Mouse (Mus musculus): ENCODE results near the gene Bmp7. TPM values are rescaled to one million over a fixed set of nuclear protein-coding genes. Genes with fewer than 3 reads are reported as not detected.

Gene Bmp7
- total RNA-seq (2023): not detected in 4 replicates

DNA sequence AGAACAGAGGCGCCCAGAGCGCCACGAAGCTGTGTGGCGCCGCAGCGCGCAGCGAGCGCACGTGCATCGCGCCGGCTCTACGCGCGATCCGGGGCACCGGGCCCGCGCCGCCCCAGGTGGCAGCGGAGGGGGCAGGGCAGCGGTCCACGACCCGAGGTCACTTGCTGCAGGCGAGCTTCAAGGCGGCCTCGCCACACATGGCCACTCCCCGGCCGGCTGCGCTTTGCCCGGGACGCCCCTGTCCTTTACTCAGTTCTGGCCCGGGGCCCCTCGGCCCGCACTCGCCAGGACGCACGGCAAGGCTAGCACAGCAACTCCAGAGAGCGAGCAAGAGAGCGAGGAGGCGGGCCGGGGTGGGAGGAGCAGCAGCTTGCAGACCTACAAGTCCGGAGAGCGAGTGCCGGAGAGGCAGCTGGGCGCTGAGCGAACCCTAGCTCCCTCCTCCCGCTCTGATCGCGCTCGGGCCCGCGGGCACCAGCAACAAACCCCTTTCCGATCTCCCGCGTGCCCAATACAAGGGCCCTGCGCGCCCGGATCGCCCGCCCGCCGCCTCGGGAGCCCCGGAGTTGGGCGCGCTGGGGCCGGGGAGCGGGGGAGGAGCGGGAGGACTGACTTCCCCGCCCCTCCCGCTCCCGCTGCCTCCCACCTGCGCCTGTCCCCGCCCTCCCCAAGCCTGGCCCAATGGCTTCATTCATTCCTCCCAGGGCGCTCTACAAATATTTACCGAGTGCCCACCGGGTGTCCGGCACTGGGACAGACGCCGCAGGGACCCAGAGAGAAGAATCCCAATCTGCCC is at the start of gene Bmp7:
Bmp7 (minus strand) TSS at position 319 of the 796 bp plus-strand sequence.

DNA sequence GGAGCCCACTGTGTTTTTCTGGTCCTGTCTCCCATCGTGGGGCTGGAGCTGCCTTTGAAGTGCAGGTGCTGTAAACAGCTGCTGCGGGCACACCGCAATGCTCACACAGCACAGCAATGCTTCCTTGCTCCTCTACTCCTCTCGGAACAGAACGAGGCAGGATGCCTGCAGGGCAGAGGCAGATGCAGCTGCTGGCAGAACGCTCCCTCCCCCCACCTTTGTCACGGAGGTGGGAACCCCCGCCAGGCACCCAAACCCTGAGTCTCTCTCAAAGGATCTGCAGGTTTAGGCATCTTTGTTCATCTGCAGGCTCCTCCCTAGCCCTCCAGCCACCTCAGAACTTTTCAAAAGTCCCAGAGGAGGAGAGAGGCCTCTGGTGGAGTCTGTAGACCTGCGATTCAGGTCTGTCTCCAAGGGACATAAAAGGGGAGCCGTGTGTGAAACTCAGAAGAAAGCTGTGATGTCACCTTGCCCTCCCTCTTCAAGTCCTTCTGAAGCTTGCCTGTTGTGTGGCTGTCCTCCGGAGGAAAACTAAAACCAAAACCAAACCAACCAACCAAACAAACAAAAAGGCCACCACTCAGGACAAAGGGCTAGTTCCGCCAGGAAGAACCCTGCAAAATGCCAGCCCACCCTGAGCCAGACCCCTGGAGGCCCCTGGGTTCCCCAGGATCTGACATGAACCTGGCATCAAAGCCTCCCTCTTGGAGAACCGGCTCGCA is 37.4 kb upstream of the Bmp7 start, which contains the start of gene Spo11:
Spo11 (plus strand) TSS at position 292 of the 722 bp plus-strand sequence.

Other genes starting within 250 kb of the Bmp7 start
- gene Spo11, start 37.4 kb upstream of the Bmp7 start, total RNA-seq (2023): 0.46 to 1.2 TPM (median 0.67 TPM) in 4 replicates
- gene Rae1, start 59.8 kb upstream of the Bmp7 start, total RNA-seq (2023): 103 to 128 TPM (median 114 TPM) in 4 replicates
- gene Rbm38, start 80.2 kb upstream of the Bmp7 start, total RNA-seq (2023): 160 to 190 TPM (median 173 TPM) in 4 replicates
- gene Ctcfl, start 179.2 kb upstream of the Bmp7 start, total RNA-seq (2023): not detected in 4 replicates
- gene Pck1, start 212.7 kb upstream of the Bmp7 start, total RNA-seq (2023): not detected in 4 replicates